Mouse (Mus musculus): Measurements from ENCODE around the gene Lgals7.

The Lgals7 gene

DNA sequence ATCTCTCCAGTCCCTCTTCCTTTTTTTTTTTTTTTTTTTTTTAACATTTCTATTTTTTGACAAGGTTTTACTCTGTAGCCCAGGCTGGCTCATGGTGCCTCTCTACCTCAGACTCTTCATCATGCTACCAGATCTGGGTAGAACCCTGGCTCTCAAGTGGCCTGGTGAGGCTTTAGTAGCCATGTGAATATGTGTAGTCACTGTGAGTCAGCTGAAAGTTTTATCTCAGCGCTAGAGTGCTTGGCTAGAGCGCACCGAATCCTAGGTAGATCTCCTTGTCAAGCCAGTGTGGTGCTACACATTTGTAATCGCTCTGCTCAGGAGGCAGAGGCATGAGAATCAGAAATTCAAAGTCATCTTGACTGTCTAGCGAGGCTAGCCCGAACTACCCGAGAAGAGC lies 13.5 kb downstream of the Lgals7 start:
- 88% methylated on average over 7 of the region's 7 CpGs for WGBS

DNA sequence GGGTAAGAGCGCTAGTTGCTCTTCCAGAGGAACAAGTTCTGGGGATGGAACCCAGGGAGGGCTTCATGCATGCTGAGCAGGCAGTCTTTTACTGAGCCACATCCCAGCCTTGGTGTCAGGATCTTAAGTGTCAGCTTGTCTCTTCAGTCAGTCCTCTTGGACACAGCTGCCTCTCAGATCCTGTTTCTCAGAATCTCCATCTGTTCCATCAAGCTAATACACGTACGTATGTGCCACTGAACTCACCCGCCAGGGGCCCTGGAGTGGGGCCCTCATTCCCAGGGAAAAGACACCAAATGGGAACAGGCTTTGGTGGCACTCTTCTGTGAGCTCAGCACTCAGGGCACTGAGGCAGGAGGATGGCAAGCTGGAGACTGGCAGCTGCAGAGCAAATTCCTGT lies 14.2 kb downstream of the Lgals7 start:
- 81% methylated on average over 4 of the region's 4 CpGs for WGBS

DNA sequence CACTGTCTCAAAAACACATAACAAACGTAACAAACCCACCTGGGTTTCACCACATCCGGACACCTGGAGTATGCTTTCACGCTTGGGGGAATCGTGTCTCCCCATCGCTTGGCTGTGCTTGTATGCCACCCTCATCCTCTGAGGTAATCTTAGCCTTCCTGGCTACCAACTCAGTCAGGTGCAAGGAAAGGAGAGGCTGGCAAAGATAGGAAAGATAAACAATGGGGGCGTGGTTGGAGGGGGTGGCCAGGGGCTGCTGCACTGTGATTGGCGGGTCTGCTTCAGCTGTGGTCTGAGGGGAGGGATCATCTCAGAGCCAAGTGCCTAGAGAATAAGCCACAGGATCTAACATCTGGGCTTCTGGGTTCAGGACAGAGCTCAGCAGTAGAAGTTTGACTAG lies 16.0 kb downstream of the Lgals7 start:
- 87% methylated on average over 7 of the region's 7 CpGs for WGBS

DNA sequence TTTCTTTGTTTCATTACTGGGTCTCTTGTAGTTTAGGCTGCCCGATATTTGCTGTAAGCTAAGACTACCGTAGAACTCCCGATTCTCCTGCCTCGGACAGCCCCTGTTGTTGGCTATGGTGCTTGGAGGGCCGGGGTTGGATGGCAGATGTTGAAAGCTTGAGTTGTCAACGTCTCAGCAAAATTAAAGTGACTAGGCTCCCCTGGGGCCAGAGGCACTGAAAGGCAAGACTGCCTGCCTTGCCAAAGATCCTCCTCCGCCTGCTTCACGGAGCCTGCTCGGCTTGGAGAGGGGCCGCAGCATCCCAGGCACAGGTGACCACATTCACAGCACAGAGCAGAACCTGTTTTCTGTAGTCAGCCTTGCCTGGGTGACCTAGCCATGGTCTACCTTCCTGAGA lies 16.9 kb downstream of the Lgals7 start:
- WGBS = 83% methylated on average over 10 of the region's 10 CpGs

DNA sequence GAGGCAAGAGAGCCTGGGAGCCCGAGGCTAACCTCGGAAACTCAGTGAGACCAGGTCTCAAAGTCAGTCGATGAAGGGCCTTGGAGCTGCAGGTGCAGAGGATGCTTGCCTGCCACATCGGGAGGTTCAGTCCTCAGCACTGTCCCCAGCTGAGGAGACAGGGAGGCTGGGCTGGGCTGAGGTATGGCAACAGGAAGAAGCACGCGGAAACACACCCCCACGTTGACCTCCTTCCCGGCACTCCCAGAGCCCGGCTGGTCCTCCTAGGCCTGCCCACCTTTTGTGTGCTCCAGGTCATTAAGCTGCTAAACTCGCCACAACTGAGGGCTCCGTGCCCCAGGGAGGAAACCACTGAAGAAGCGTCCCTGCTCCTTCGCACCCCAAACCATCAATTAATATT lies 17.5 kb downstream of the Lgals7 start, which contains the start of gene Capn12:
TSS of gene Capn12 (plus strand) at position 224 of the 400 bp plus-strand sequence.
- 60% methylated on average over 13 of the region's 13 CpGs for WGBS

DNA sequence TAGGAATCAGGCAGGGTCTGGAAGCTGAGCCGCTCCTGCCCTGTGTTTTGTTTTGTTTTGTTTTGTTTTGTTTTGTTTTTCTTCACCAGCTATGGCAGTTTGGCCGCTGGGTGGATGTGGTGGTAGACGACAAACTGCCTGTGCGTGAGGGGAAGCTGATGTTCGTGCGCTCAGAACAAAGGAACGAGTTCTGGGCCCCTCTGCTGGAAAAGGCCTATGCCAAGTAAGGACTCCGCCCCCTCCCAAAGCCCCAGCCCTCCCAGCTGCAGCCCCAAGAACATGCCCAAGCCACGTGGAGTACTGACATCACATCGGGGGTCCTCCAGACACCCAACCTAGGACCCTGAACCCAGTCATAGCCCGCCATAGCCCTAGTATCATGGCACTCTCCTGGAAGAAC lies 19.4 kb downstream of the Lgals7 start:
- 78% methylated on average over 11 of the region's 11 CpGs for WGBS

DNA sequence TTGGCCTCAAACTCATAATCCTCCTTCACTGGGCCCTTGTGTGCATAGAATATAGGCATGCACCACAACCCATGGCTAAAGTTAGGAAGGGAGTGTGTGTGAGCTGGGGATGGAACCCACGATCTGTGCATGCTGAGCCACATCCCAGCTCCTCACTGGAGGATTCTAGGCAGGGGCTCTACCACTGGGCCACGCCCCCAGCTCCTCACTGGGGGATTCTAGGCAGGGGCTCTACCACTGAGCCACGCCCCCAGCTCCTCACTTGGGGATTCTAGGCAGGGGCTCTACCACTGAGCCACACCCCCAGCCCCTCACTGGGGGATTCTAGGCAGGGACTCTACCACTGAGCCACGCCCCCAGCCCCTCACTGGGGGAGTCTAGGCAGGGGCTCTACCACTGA lies 20.1 kb downstream of the Lgals7 start:
- WGBS = 91% methylated on average over 4 of the region's 4 CpGs

DNA sequence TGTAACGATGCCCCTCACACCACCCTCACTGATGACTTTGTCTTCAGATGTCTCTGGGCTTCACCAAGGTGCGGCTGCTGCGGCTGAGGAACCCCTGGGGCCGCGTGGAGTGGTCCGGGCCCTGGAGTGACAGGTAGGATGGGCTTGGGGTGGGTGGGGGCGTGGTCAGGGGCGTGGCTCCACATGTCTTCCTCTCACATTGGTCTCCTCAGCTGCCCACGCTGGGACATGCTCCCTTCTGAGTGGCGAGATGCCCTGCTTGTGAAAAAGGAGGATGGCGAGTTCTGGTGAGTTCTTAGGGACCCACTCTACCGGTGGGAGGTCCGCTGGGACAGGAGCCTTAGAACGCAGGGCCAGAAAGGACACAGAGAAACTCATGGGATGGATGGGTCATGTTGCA lies 22.8 kb downstream of the Lgals7 start:
- WGBS = 39% methylated on average over 14 of the region's 14 CpGs

DNA sequence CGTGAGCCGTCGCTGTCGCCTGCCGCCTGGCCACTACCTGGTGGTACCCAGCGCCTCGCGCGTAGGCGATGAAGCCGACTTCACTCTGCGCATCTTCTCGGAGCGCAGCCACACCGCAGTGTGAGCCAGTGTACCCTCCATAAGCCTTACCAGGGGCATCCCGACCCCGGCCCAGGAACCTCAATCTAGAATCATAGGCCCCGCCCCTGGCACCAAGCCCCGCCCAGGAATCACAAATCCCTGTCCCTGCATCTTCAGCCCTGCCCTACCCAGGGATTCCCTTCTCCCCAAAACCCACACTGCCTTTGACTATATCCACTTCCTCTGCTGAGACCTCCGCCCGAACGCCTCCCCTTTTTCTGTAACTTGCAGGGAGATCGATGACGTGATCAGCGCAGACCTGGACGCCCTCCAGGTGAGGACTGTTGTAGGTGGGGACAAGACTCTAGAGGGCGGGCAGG lies 25.1 kb downstream of the Lgals7 start:
- 4% methylated on average over 27 of the region's 27 CpGs for WGBS

DNA sequence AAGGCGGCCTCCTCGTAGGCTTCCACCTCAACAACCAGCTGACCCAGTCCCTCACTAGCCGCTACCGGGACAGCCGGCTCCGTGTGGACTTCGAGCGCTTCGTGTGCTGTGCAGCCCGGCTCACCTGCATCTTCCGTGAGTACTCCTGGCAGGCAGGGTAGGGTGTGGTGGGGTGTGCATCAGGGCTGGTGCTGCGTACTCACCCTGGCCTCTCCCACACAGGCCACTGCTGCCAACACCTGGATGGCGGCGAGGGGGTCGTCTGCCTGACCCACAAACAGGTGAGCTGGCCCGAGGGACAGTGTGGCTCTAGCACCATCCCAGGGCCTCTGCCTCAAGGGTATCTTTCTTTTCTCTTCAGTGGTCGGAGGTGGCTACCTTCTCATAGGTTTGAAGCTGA lies 28.9 kb downstream of the Lgals7 start:
- WGBS = 93% methylated on average over 17 of the region's 17 CpGs

DNA sequence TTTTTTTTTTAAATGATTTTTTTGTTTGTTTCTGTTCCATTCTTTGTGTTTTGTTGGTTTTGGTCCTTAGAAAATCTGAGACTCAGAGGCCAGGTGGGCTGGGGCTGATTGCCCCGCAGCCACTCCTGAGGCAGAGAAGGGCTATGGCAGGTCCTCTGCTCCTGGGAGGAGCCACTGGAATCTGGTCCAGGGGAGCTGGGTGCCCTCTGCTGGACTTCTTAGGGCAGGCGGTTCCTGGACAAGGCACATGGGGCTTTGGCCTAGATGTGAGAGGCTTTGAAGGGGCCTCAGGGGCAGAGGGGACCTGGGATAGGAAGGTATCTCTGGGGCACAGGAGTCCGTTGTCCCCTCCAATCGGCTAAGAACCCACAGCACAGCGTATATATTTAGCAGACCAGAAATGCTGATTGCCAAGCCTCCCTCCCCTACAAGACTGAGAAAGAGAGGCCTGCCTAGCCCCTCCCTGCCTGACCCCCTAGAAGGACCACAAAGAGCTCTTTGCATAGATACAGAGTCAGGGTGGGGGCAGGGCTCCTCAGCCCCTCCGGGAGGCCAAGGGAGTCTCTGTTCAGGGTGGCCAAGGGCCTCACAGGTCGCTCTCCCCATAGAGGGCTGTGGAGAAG lies 30.1 kb downstream of the Lgals7 start:
- WGBS = 41% methylated on average over 7 of the region's 7 CpGs

DNA sequence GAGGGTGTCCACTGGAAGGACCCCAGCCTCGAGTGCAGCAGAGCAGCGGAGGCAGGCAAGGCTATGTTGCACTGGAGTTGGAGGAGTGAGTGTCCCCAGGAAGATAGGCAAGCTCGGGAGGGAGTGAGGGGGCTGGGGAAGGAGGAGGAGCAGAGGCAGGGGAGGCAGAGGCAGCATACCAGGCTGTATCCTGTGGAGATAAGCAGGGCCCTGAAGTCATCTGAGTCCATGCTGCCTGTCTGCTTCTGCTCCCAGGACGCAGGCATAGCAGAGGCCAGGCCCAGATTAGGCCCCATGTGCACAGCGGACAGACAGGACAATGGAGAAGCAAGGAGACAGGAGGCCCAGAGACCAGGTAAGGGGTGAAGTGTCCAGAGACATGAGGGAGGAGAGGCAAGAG lies 31.3 kb downstream of the Lgals7 start:
- 49% methylated on average over 5 of the region's 5 CpGs for WGBS

DNA sequence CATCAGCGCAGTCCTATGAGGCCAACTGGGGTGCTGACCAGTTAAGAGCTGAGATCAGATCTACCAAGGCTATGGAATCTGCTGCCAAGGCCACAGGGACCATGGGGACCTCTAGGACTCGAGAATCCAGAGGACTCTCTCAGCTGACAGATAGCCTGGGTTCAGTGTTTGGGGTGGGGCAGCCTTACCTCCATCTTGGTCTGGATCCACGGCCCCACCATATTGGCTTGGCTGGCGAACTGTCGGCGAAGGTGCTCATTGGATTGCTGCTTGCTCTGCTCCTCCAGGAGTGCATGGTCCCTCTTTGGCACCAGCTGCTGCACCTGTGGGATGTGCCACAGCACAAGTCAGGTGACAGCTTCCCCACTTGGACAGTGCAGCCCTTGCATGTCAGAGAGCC lies 34.0 kb downstream of the Lgals7 start:
- 95% methylated on average over 6 of the region's 6 CpGs for WGBS

DNA sequence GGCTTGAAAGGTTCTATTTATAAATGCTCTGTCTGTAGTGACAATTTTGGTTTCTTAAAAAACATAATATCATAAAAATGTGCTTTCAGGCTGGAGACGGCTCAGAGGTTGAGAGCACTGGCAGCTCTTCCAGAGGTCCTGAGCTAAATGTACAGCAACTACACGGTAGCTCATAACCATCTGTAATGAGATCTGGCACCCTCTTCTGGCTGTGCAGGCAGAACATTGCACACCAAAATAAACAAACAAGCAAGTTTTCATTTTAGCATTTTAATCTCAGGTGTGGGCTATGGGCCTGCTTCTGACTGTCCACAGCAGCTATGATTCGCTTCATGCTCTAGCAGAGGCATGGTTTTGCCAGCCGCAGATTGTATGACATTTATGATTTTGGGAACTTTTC lies 36.3 kb downstream of the Lgals7 start:
- WGBS = 43% methylated on average over 4 of the region's 4 CpGs

DNA sequence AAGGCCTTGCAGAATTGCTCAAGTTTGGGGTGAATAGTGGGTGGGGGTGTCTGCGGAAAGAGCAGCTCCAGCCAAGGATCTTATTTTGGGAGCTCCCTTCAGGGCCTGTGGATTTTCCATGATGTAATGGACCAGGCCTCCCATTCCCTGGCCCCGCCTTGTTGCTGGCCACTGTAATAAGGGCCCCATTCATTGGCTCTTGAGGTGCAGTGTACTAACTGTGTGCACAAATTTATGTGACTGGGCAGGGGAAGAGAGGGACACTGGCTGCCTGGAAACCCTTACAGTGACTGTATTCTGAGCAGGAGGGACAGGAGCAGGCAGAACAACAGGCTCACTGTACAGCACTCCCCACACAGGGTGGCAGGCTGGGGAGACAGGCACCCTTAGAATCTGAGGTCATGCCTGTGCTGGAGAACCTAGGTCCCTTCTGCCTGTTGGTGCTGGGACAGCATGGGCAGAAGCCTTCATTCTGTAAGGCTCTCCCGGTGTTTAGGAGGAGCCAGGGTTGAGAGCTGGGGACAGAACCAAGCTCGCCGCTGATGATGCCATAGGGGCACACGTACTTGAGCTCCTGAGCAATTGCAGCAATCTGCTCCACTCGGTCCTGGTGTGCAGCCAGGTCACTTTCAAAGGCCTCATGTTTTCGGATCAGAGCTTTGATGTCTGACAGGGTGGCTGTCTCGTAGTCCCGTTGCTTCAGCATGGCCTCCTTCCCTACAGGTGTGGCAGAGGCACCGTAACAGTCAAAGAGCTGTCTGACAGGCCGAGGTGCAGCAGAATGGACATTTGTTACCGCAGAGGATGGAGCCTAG lies 37.9 kb downstream of the Lgals7 start:
- 58% methylated on average over 13 of the region's 13 CpGs for WGBS

DNA sequence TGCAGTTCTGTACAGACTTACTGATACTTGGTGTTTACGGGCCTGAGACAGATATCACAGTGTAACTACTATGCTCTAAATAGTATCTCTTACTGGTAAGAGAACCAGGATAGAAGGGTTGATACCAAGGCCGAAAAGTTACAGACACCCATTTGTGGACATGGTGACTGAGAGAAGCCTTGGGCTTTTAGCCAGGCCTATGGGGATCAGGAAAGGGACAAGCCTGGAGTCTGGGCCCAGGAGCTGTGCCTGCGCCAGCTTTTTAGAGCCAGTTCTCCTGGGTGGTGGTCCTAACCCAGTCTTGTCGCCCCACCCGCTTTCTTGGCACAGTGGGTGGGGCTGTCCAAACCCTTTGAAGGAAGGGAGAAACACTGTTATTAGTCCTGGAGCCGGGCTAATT lies 38.5 kb downstream of the Lgals7 start:
- WGBS = 58% methylated on average over 6 of the region's 6 CpGs

DNA sequence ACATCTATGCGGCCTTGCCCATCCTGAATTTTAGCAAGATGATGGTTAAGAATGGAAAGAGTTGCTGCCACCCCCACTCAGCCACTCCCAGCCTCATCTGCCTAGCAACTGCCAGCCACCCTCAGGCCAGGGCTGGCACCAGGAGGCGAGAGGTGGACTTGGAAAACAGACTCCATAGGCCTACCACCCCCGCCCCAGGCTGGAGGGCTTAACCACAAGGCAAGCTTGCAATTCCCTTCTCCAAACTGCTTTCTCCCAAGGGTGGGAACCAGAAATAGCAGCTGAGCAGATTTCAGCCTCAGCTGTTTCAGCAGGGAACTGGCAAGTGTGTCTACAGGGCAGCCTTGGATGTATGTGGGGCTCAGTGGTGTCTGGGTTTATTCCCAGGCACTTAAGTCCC lies 39.2 kb downstream of the Lgals7 start:
- WGBS = 42% methylated on average over 3 of the region's 3 CpGs

DNA sequence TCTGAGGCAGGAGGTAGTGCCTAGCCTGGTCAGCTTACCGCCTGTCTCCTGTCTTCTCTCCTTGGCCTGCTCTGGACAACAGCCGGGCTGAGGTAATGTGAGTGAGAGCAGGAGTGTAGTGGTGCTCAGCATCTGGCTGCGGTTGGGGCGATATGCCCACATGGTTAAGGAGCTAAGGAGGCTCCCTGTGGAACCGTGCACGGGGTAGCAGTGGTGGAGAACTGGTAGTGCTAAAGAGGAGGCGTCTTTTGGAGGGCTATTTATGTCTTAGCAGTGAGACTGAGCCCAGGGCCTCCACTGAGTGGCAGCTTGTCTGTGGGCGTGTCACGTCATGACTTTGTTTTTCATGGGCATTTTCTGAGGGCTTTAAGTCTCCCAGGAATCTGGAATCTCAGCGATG lies 40.1 kb downstream of the Lgals7 start:
- WGBS = 53% methylated on average over 10 of the region's 10 CpGs

DNA sequence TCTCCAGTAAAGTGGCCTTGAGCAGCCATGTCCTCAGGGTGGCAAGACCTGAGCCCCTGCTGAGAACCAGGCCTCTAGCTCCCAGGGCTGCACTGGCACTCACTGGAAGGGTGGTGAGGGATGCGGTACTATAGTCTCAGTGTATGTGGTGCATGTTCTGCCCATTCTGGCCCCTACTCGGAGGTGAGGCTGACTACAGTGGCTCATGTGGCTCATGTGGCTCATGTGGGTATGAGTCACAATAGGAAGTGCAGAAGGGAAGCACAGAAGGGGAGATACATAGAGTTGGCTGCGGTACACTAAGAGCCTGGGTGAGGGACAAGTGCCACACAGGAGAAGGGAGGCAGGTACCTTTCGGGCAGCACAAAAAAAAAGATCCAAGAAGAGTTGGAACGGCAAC lies 43.5 kb downstream of the Lgals7 start:
- 63% methylated on average over 5 of the region's 5 CpGs for WGBS

DNA sequence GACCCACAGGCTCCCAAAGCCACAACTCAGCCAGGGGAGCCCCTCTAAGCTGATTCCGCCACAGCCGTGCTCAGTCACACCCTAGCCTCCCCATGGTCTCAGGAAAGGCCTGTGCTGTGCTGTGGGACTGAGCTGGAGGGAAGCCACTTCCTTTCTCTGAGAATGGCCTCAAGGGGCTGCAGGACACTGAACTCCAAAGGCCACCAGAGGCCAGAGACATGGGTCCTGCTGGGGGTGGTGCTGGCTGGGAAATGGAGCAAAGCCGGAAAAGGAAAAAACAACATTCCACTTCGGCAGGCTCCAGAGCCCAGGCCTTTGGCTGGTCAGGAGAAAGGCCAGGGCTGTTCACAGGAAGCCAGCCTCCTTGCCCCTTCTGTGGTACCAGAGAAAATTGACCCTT lies 48.0 kb downstream of the Lgals7 start:
- WGBS = 66% methylated on average over 4 of the region's 4 CpGs

DNA sequence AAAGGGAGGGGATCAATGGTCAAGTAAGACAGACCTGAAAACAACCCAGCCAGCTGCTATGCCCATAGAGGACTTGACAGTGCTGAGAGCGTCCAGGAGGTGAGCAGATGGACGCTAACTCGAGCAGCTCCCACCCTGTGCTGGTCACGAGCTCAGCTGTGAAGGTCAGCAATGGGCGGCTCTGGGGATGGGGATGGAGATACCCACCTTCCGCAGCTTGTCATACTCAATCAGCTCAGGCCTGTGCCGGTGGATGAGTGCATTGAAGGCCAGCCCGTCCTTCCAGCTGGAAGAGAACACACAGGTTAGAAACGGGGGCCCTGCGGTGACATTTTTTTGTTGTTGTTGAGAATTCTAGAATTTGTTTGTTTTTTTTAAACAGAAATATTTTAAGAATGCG lies 49.5 kb downstream of the Lgals7 start:
- WGBS = 81% methylated on average over 11 of the region's 11 CpGs

Data from cerebral cortex, adult 2 months (tissue).